Mouse (Mus musculus) liver, adult 2 months (tissue): ENCODE measurements around the gene Tuba4a.

Source experiments
- CTCF ChIP-seq: fragments of 200-500 bp; IDR thresholded peaks from 2 replicates; pipeline ENCODE4 v1.5.1; 2011; ENCODE audit warnings: low read depth, low read length, control low read depth
- POLR2A ChIP-seq: fragments of 200-500 bp; IDR thresholded peaks from 2 replicates; pipeline ENCODE4 v1.6.1; 2011; ENCODE audit warnings: low read length, control low read depth; ENCODE audit not compliant: insufficient read depth; ENCODE audit errors: extremely low read depth

- TF ChIP-seq CTCF: no peak
- no peak for TF ChIP-seq POLR2A
Observed at GRCm38 (mm10) chr1:75168093-75168471, 51.6 kb downstream of the Tuba4a start.
